Mouse (Mus musculus) heart, embryonic 11.5 days (tissue): ENCODE measurements around the gene Rab11fip3. TPM values are rescaled to one million over a fixed set of nuclear protein-coding genes. Genes with fewer than 3 reads are reported as not detected.

Source experiments
- ATAC-seq: fragments of 200-750 bp; cut with Nextera tagmentation; replicated peaks from 2 replicates; pipeline ENCODE4 v1.8.0; 2017; ENCODE audit warnings: moderate library complexity; ENCODE audit not compliant: insufficient number of reproducible peaks, low FRiP score, low TSS enrichment
- H3K27ac ChIP-seq: fragments of 300-500 bp; sonication (generic); 2 replicates; pipeline ENCODE4 v1.5.1; 2014; ENCODE audit warnings: mild to moderate bottlenecking, low read depth, low read length
- H3K27me3 ChIP-seq: fragments of 300-500 bp; sonication (generic); 2 replicates; pipeline ENCODE4 v1.6.1; 2014; ENCODE audit warnings: mild to moderate bottlenecking, low read length, mixed read lengths; ENCODE audit not compliant: control insufficient read depth, insufficient read depth
- H3K36me3 ChIP-seq: fragments of 300-500 bp; sonication (generic); 2 replicates; pipeline ENCODE4 v1.6.1; 2014; ENCODE audit warnings: mild to moderate bottlenecking, low read length, moderate library complexity, mixed read lengths; ENCODE audit not compliant: control insufficient read depth, insufficient read depth
- H3K4me1 ChIP-seq: fragments of 300-500 bp; sonication (generic); 2 replicates; pipeline ENCODE4 v1.6.1; 2014; ENCODE audit warnings: low read length; ENCODE audit not compliant: control insufficient read depth, insufficient read depth
- H3K4me2 ChIP-seq: fragments of 300-500 bp; sonication (generic); 2 replicates; pipeline ENCODE4 v1.6.1; 2014; ENCODE audit warnings: mild to moderate bottlenecking, moderate library complexity
- H3K4me3 ChIP-seq: fragments of 300-500 bp; sonication (generic); 2 replicates; pipeline ENCODE4 v1.5.1; 2014; ENCODE audit warnings: low read depth, low read length
- H3K9ac ChIP-seq: fragments of 300-500 bp; sonication (generic); 2 replicates; pipeline ENCODE4 v1.6.1; 2014; ENCODE audit warnings: mild to moderate bottlenecking, low read depth, low read length, moderate library complexity
- H3K9me3 ChIP-seq: fragments of 300-500 bp; sonication (generic); replicated peaks from 2 replicates; pipeline ENCODE4 v1.6.1; 2016; ENCODE audit warnings: low read length; ENCODE audit not compliant: control insufficient read depth
- WGBS: fragments of 180-500 bp; shearing (Covaris S2); extraction: QIAGEN DNeasy Blood & Tissue Kit; methylation state at CpG from one replicate; pipeline ENCODE4 v1.1.7; 2014; ENCODE audit not compliant: insufficient replicate concordance; 5-methylcytosine and 5-hydroxymethylcytosine counted together
- polyA plus RNA-seq: library from polyadenylated mRNA; unstranded; fragments of >200 nt; fragmentation: Nextera tagmentation; extraction: Ambion mirVana; gene quantifications from 2 replicates; pipeline ENCODE4 v1.2.1, GENCODE M21; 2014

The Rab11fip3 gene
- polyA plus RNA-seq, 1 experiment from 2014 or later: 11.9 TPM

DNA sequence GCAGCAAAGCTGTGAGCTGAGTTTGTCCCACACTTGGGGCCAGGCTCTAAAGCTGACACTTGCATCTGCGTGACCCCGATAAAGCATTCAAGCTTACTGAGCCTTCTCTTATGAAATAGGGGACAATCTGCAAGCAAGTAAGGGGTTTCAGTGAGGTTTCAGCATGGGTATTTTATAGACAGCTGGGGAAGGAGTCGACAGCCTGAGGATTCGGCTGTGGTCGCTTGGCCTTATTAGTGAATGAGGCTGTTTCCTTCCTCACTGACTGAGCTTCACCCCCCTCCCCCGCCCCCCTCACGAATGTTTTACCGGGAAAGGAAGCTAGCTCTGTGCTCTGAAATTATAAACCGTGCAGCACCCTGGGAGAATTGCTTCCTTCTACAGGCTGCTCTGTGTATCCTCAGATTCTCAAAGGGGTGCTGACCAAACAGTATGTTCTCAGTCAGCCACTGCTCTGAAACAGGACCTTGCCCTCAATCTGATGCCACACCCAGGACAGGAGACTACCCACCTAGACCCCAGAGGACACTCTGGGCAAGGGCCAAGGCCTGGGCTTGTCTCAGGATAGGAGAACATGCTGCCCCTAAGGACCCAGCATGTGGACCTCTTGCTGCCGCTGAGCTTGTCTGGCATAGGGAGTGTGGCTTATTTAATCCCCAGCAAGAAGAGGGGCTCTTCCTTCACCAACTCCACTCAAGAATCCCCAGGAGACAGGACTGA, 63.5 kb downstream of the Rab11fip3 start:
- Histone ChIP-seq H3K9ac (no peak overlapping the region), H3K27me3 (no peaks in the 10 kb centered on the region), H3K36me3 (peaks cover 5% of the 10 kb centered on the region; the same call in 1 of the 2 replicates), H3K27ac (no peak overlapping the region), H3K4me3 (no peak overlapping the region), H3K4me1 (no peaks in the 10 kb centered on the region), H3K9me3 (no peaks in the 10 kb centered on the region), H3K4me2 (no peak overlapping the region)
- ATAC-seq: no peak
- 72% methylated on average over 10 of the region's 10 CpGs for WGBS

DNA sequence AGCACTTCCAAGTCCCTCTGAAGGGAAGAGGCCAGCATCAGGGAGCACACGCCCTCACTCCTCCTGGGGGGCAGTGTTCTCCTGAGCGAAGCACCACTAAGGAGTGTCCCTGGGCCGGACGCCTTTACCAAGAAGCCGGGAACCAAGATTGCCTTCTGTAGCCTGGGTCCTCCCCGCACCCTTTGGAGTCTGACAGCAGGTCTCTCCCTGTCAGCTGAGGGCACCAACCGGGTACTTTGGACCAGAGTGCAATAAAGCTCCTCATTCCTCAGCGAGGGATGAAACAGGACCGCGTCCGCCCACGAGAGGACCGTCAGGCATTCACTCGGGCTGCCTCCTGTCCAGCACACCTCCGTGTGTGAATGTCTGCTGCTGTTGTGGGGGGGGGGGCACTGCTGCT, 64.6 kb downstream of the Rab11fip3 start:
- no peak overlapping the region for H3K4me3 ChIP-seq
- H3K9ac ChIP-seq: no peak overlapping the region
- no peaks in the 10 kb centered on the region for H3K9me3 ChIP-seq
- no peak overlapping the region for H3K27ac ChIP-seq
- WGBS: 90% methylated on average over 15 of the region's 15 CpGs
- no peaks in the 10 kb centered on the region for H3K4me1 ChIP-seq
- no peaks in the 10 kb centered on the region for H3K27me3 ChIP-seq
- ATAC-seq: no peak
- peaks cover 5% of the 10 kb centered on the region; the same call in 1 of the 2 replicates for H3K36me3 ChIP-seq
- H3K4me2 ChIP-seq: no peak overlapping the region

DNA sequence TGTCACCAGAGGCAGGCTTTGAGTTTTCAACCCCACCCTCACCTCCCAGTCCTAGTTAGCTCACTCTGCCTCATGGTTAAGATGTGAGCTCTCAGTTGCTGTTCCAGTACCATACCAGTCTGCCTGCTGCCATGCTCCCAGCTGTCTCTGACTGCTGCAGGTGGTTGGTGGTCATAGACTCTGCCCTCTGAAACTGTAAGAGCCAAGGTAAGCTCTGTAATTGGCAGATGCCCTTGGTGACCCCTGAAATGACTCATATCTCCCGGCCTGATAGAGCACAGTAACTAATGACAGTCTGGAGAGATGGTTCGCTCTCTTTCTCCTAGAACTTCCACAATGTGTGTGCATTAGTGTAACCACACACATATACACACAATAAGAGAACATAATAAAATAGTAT, 65.5 kb downstream of the Rab11fip3 start:
- Histone ChIP-seq H3K9me3 (no peaks in the 10 kb centered on the region), H3K27me3 (no peaks in the 10 kb centered on the region), H3K4me2 (no peak overlapping the region), H3K4me1 (no peaks in the 10 kb centered on the region), H3K36me3 (peaks cover 5% of the 10 kb centered on the region; the same call in 1 of the 2 replicates), H3K4me3 (no peak overlapping the region), H3K9ac (no peak overlapping the region), H3K27ac (no peak overlapping the region)
- ATAC-seq: no peak
- 71% methylated on average over 2 of the region's 2 CpGs for WGBS

DNA sequence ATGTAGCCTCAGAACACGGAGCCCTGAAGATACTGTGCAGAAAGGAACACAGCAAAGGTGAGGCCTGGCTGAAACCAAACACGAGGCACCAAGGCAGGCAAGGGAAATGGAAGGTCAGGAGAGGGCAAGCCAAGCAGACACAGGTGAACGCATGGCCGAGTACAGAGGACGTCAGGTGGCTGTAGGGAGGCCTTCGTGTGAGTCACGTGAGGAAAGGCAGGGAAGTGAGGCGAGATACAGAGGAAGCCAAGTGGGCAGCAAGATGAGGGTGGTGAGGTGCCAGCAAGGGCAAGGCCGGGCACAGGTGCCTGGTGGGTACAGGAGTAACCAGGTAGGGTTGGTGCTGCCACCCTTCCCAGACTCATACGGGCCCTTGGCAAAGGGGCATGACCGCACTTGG, 70.9 kb downstream of the Rab11fip3 start:
- 0 out of 2 replicates have a peak, but pooled peaks cover 6% of the 10 kb centered on the region for H3K36me3 ChIP-seq
- H3K4me1 ChIP-seq: no peaks in the 10 kb centered on the region
- H3K9me3 ChIP-seq: no peaks in the 10 kb centered on the region
- 88% methylated on average over 11 of the region's 11 CpGs for WGBS
- no peak overlapping the region for H3K4me3 ChIP-seq
- no peak overlapping the region for H3K9ac ChIP-seq
- ATAC-seq: no peak
- H3K4me2 ChIP-seq: no peak overlapping the region
- H3K27ac ChIP-seq: no peak overlapping the region
- no peaks in the 10 kb centered on the region for H3K27me3 ChIP-seq

DNA sequence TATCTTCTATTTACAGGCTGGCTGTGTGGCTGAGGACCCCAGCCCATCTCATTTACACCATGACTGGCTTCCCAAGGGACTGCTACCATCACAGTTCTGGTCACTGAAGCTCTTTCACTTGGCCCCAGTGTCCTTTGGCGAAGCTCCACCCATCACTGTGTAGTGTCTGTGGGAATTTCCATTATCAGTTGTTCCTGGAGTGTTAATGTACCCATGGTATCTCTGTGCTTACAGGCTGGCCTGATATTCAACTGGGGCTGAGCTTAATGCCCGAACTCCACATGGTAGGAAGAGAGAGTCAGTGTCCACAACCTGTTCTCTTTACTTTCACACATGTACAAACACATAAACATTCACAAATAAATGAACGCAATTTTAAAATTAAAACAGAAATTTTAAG, 75.9 kb downstream of the Rab11fip3 start:
- no peaks in the 10 kb centered on the region for H3K27me3 ChIP-seq
- H3K4me1 ChIP-seq: no peaks in the 10 kb centered on the region
- 66% methylated on average over 3 of the region's 3 CpGs for WGBS
- no peak for ATAC-seq
- H3K4me2 ChIP-seq: no peak overlapping the region
- H3K9ac ChIP-seq: no peak overlapping the region
- H3K36me3 ChIP-seq: peaks cover 15% of the 10 kb centered on the region
- H3K9me3 ChIP-seq: no peaks in the 10 kb centered on the region
- H3K4me3 ChIP-seq: no peak overlapping the region
- H3K27ac ChIP-seq: no peak overlapping the region

DNA sequence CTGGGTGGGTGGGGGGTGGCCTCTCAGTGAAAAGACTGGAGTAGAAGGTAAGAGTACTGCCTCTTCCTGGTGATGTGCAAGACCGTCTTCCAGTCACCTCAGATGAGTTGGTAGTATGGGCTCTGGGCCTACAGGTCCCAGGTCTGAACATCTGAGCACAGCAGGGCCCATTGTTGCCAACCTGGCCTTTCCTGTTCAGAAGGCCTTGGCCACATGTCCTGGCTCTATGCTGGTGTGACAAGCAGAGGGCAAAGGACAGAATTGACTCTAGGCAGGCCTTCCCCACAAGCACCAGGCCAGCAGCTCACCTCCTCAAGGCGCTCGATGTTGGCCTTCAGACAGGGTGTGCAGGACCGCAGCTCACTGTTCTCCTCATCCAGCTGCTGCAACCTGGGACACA, 77.1 kb downstream of the Rab11fip3 start:
- Histone ChIP-seq H3K4me1 (no peaks in the 10 kb centered on the region), H3K36me3 (peaks cover 13% of the 10 kb centered on the region), H3K27ac (no peak overlapping the region), H3K9me3 (no peaks in the 10 kb centered on the region), H3K4me2 (no peak overlapping the region), H3K4me3 (no peak overlapping the region), H3K27me3 (no peaks in the 10 kb centered on the region), H3K9ac (no peak overlapping the region)
- WGBS: 100% methylated on average over 4 of the region's 4 CpGs
- ATAC-seq: no peak

DNA sequence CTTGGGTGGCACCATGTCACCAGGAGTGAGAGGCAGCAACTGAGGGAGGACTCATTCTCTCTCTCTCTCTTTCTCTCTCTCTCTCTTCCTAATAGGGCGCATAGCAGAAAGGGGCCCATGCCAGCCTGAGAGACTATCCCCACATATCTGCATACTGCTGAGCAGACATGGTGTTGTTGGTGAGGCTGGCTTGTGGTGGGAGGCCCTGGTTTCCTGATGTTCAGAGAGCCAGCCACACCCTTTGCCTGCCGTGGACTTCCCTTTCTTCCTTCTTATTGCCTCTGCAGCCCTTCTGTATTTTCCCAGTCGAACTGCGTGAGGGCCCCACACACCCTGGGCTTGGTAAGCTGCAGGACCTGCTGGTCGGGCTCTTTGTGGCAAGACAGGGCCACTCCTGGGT, 79.0 kb downstream of the Rab11fip3 start:
- H3K36me3 ChIP-seq: peaks cover 11% of the 10 kb centered on the region
- no peak overlapping the region for H3K9ac ChIP-seq

DNA sequence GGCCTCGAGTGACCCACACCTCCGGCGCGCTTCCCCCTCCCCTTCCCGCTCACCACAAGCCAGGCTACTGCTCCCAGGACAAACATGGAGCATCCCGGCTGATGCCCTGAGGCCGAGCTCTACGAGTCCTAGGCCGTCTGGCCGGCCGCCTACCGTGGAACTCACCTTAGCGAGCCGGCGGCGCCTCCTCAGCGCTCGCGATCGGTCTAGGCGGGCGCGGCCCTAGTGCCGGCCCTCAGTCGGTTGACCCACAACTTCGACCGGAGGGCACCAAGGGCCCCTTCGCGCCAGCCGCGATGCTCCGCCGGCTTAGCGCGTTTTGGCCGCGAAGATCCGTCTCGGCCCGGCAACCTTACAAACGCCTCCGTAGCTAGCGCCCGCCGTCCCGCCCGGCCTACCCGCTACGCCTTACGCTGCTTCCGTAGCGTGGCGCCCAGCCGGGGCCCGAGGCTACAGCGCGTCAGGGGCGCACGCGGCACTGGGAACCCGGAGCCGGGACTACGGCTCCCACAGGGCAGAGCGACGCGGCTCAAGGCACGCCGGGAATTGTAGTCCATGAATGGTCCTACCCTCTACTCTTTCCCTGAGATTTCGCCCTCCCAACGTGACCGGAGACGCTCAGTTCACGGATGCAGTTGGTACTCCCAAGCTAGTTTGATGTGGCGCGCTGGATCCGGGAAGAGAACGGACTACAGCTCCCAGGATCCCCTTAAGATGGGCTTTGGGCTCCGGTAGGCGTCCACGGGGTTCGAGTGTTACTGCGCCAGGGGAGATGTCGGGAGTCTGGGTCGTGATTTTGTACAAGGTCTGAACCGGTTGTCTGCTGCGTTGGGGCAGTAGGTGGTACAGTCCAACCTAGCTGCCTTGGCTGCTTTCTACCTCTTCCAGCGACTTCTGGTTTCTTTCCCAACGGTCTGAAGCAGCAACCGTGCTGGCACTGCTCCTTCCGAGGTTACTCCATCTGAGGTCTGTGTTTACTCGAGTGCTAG, 83.8 kb downstream of the Rab11fip3 start, which contains the start of gene Capn15:
Capn15 (minus strand) TSS at position 491 of the 989 bp plus-strand sequence.
- under 1% methylated on average over 91 of the region's 91 CpGs for WGBS
- peak within 1 kb of the TSS; percentile 89 for H3K4me2 ChIP-seq

More for the DNA sequence above, 79.0 kb downstream of the Rab11fip3 start:
- Histone ChIP-seq H3K4me2 (no peak overlapping the region), H3K27me3 (no peaks in the 10 kb centered on the region), H3K9me3 (no peaks in the 10 kb centered on the region), H3K4me3 (no peak overlapping the region), H3K4me1 (no peaks in the 10 kb centered on the region), H3K27ac (no peak overlapping the region)
- ATAC-seq: no peak
- 90% methylated on average over 5 of the region's 5 CpGs for WGBS

More for the DNA sequence above, 83.8 kb downstream of the Rab11fip3 start, which contains the start of gene Capn15:
- peak within 1 kb of the TSS; percentile 62 for H3K27ac ChIP-seq
- H3K27me3 ChIP-seq: no peaks in the 10 kb centered on the region
- H3K9ac ChIP-seq: peak within 1 kb of the TSS; percentile 87
- peak within 1 kb of the TSS; percentile 65 for H3K4me3 ChIP-seq
- H3K9me3 ChIP-seq: no peaks in the 10 kb centered on the region
- H3K36me3 ChIP-seq: peaks cover 2% of the 10 kb centered on the region
- peaks cover 13% of the 10 kb centered on the region for H3K4me1 ChIP-seq
- peak; percentile 97 for ATAC-seq
